Mouse (Mus musculus): ENCODE measurements at regions not wholly inside any gene's neighbourhood (a gene's known extent, or its start where the extent isn't known, plus 50 kb on each side); places are given as distances from the start of the nearest gene placed in this dataset.

- DNase-seq (ENCODE audit: low read depth, low spot score): no peak
- WGBS: no CpG with 5 or more reads among the region's 5 CpGs
Measured at GRCm38 (mm10) chr2:81714716-81715115, 338.3 kb upstream of the Zfp804a start.

- DNase-seq (ENCODE audit: low read depth, low spot score): no peak
- WGBS: 23% methylated on average over 2 of the region's 2 CpGs
Measured at GRCm38 (mm10) chr2:81733484-81733883, 319.5 kb upstream of the Zfp804a start.

- WGBS: 36% methylated on average over 4 of the region's 4 CpGs
- peak; percentile 7 for DNase-seq (ENCODE audit: low read depth, low spot score)
Measured at GRCm38 (mm10) chr2:81734031-81734430, 319.0 kb upstream of the Zfp804a start.

GRCm38 (mm10) chr2:81765778-81766177 is 287.2 kb upstream of the Zfp804a start:
- WGBS: 25% methylated on average over 2 of the region's 2 CpGs
- no peak for DNase-seq (ENCODE audit: low read depth, low spot score)

GRCm38 (mm10) chr2:81783059-81783458 is 270.0 kb upstream of the Zfp804a start:
- 32% methylated on average over 4 of the region's 4 CpGs for WGBS

More at GRCm38 (mm10) chr2:81783059-81783458, 270.0 kb upstream of the Zfp804a start:
- no peak for DNase-seq (ENCODE audit: low read depth, low spot score)
